Mouse (Mus musculus) left cerebral cortex, postnatal 14 days (tissue): Measurements from ENCODE around the gene Gm17654. TPM values are rescaled to one million over a fixed set of nuclear protein-coding genes. Genes with fewer than 3 reads are reported as not detected.
"Not testable (repeated sequence)": the region's sequence is repeated elsewhere in the genome, so short reads cannot be mapped to it uniquely, and the experiment has no call there.

Source experiments
- DNase-seq, 2 experiments: peaks; one replicate each; pipeline ENCODE4 v3.0.0; 2021 to 2022; ENCODE audit warnings: low spot score in 2 of 2, mixed read lengths in 1 of 2
- intact Hi-C: fragments of 180-260 bp; cut with DNase I; formaldehyde crosslinking; loops from one replicate; pipeline ENCODE4 v1.15.1; 2025
- long read RNA-seq, 2 experiments: library from polyadenylated mRNA; stranded (forward); transcript quantifications; one replicate each; pipeline ENCODE4 v2.0.0; 2021
- total RNA-seq, 2 experiments: library from RNA; stranded (reverse); gene quantifications; 2 replicates each; pipeline ENCODE4 v1.2.3; 2021

The Gm17654 gene
- total RNA-seq = not detected
- long read RNA-seq, experiment 1 = 0 reads
- long read RNA-seq, experiment 2 = 0 reads

GRCm38 (mm10) chr14:43579046-43579445 lies at the start of gene Gm17654:
Gene Gm17654 (minus strand): TSS chr14:43579146.
- DNase-seq, intact Hi-C loops: not testable (repeated sequence)

DNA sequence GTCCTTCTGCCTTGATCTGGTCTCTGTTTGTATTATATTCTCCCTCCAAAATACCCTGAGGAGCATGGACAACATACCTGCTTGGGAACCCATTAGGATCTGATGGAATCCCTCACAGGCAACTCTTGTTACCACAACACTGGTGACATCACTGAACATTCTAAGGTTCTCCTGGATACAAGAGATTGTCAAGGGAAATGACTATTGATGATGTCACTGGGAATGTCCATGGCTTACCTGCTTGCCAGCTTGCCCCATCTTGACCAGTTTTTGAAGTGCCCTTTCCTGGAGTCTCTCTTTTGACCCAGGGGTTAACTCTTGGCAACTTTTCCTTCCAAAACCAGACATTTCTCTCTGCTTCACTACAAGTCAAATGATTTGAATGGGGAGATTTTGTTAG lies 29.0 kb upstream of the Gm17654 start, which contains the start of gene Gm10375:
Gm10375 (minus strand) TSS at position 101 of the 400 bp plus-strand sequence.
- DNase-seq, intact Hi-C loops: not testable (repeated sequence)

GRCm38 (mm10) chr14:43577969-43578368 lies 977 bp downstream of the Gm17654 start:
- intact Hi-C loops, DNase-seq: not testable (repeated sequence)

DNA sequence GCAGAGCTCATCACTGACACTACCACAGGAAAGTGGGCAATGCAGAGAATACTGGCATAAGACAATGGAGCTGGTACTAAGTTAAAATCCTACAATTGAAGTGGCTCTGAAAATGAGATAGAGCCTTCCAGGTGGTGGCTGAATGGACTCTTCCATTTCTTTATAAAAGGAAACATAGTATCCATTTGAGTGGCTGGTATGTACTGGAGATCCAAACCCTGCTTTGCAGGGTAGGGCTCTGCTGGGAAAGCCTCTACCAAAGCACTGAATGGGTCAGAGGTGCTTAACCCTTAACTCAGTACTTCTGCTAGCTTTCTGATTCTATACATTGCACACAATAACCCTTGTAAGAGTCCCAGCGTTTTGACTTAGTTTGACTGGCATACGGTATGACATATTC lies 26.7 kb downstream of the Gm17654 start:
- intact Hi-C loops = not testable (repeated sequence)

GRCm38 (mm10) chr14:43546281-43546680 lies 32.7 kb downstream of the Gm17654 start:
- intact Hi-C loops, DNase-seq: not testable (repeated sequence)

More for the DNA sequence above, 26.7 kb downstream of the Gm17654 start:
- DNase-seq = not testable (repeated sequence)

GRCm38 (mm10) chr14:43543276-43543675 lies 35.7 kb downstream of the Gm17654 start, which contains the start of gene Gm5799:
Gene Gm5799 (plus strand): TSS chr14:43543576.
- DNase-seq, intact Hi-C loops: not testable (repeated sequence)

GRCm38 (mm10) chr14:43538144-43538543 lies 40.8 kb downstream of the Gm17654 start:
- intact Hi-C loops, DNase-seq: not testable (repeated sequence)

DNA sequence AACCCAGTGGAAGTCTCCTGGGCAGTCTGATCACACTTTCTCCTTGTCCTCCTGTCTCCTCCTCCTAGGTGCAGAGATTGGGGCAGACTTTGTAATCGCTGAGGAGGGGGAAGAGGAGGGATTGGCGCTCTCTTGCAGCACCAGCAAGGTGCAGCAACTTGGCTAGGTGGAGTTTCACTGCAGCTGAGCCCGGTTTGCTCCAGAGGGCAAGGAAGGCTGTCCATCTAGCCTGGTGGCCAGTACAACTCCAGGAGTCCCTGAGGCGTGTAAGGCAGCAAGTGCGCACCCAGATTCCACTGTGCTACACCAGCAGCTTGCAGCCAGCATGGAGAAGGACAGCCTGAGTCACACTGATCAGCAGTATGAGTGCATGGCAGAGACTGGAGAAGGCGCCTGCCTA lies 46.6 kb downstream of the Gm17654 start:
- peak in 1 of 2 experiments; percentile 9 for DNase-seq
- intact Hi-C loops = not testable (repeated sequence)

- DNase-seq, intact Hi-C loops: not testable (repeated sequence)
Observed at GRCm38 (mm10) chr14:43532011-43532383, 46.9 kb downstream of the Gm17654 start.

DNA sequence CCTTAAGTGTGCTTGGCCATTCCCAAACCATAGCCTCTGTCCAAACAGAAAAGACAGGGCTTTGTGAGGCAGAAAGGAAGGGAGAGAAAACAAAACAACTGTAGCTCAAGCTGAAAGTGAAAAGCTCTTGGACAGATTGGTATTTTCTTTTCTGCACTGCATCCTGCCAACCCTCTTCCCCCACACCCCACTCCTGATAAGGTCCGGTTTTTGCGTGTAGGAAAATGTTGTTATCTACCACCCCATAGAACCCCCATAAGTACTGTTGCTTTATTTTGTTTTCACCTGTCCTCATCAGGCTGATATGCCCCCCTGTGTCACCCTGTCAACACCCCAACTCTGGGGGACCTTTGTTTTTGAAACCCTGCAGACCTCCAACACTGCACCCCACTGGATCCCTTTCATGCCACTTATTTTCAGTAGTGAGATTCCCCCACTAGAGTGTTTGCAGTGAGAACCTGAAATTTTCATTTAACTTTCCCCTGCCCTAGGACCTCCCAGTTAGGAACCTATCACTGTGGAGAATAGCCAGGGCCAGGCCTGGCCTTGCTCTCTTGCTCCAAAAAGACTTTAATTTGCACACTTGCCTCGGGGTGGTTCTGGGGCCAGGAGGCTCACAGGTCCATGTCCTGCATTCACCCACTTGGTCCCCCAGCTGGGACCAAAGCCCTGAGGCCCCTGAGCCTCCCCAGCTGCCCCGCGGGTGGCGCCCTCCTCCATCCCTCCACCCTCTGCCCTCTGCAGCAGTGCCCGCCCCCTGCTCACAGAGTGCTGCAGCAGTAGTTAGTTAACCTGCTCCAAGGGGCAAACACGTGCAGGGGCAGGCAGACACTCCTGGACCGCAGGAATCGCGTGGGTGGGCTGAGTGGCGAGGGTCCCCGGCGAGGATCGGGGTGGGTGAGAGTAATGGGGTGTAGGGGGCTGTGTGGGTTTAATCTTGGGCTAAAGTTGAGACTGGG lies 47.6 kb downstream of the Gm17654 start:
- DNase-seq, intact Hi-C loops: not testable (repeated sequence)

Other genes starting within 250 kb of the Gm17654 start
- not detected for gene 1700001F09Rik, start 231.3 kb downstream of the Gm17654 start, total RNA-seq
- gene Gm8138, start 162.8 kb downstream of the Gm17654 start, total RNA-seq = not detected
- gene Gm5799, start 35.6 kb downstream of the Gm17654 start, total RNA-seq = under 1 TPM; 0.36 to 0.40 TPM
- not detected for gene Gm10375, start 28.9 kb upstream of the Gm17654 start, total RNA-seq
- not detected for gene Gm8165, start 98.1 kb upstream of the Gm17654 start, total RNA-seq
- 1 to 10 TPM; 1.9 to 2.3 TPM for gene Gm7324, start 118.7 kb upstream of the Gm17654 start, total RNA-seq
- gene Gm16506, start 148.3 kb upstream of the Gm17654 start, total RNA-seq = not detected
- not detected for gene Gm6526, start 168.7 kb upstream of the Gm17654 start, total RNA-seq
- not detected for gene Gm8180, start 205.6 kb upstream of the Gm17654 start, total RNA-seq